Mouse (Mus musculus) liver, postnatal 0 days (tissue): ENCODE measurements around the gene Gmip. TPM values are rescaled to one million over a fixed set of nuclear protein-coding genes. Genes with fewer than 3 reads are reported as not detected.

ENCODE experiments used
- ATAC-seq: fragments of 200-750 bp; cut with Nextera tagmentation; 2 replicates; pipeline ENCODE4 v1.8.0; 2017; ENCODE audit warnings: mild to moderate bottlenecking, moderate library complexity
- DNase-seq: peaks from one replicate; pipeline ENCODE4 v3.0.0-alpha.2; 2016
- H3K27ac ChIP-seq: fragments of 300-500 bp; sonication (generic); 2 replicates; pipeline ENCODE4 v1.5.1; 2014; ENCODE audit warnings: antibody characterized with exemption, moderate library complexity, mild to moderate bottlenecking, low read depth
- H3K27me3 ChIP-seq: fragments of 300-500 bp; sonication (generic); 2 replicates; pipeline ENCODE4 v1.6.1; 2014; ENCODE audit warnings: low read length, control low read depth, mixed read lengths; ENCODE audit not compliant: insufficient read depth
- H3K36me3 ChIP-seq: fragments of 300-500 bp; sonication (generic); replicated peaks from 2 replicates; pipeline ENCODE4 v1.6.1; 2014; ENCODE audit warnings: mild to moderate bottlenecking, control low read depth, low read length, moderate library complexity, mixed read lengths; ENCODE audit not compliant: insufficient read depth
- H3K4me1 ChIP-seq: fragments of 300-500 bp; sonication (generic); 2 replicates; pipeline ENCODE4 v1.6.1; 2014; ENCODE audit warnings: antibody characterized with exemption, mild to moderate bottlenecking, control low read depth; ENCODE audit not compliant: insufficient read depth
- H3K4me2 ChIP-seq: fragments of 300-500 bp; sonication (generic); 2 replicates; pipeline ENCODE4 v1.6.1; 2014; ENCODE audit warnings: low read depth, mild to moderate bottlenecking, low read length, moderate library complexity, mixed read lengths
- H3K4me3 ChIP-seq: fragments of 300-500 bp; sonication (generic); 2 replicates; pipeline ENCODE4 v1.5.1; 2014; ENCODE audit warnings: low read depth, low read length
- H3K9ac ChIP-seq: fragments of 300-500 bp; sonication (generic); replicated peaks from 2 replicates; pipeline ENCODE4 v1.6.1; 2014; ENCODE audit warnings: mild to moderate bottlenecking, moderate library complexity
- H3K9me3 ChIP-seq: fragments of 300-500 bp; sonication (generic); 2 replicates; pipeline ENCODE4 v1.6.1; 2016; ENCODE audit warnings: mild to moderate bottlenecking, control low read depth, low read length, mixed read lengths
- CTCF ChIP-seq: sonication (generic); IDR thresholded peaks from 2 replicates; pipeline ENCODE4 v1.5.1; 2016; ENCODE audit warnings: antibody characterized with exemption, low read depth
- EP300 ChIP-seq: IDR thresholded peaks from 2 replicates; pipeline ENCODE4 v1.6.1; 2016; ENCODE audit warnings: antibody characterized with exemption, low read depth, mild to moderate bottlenecking
- WGBS: fragments of 180-500 bp; shearing (Covaris S2); extraction: QIAGEN DNeasy Blood & Tissue Kit; methylation state at CpG from one replicate; pipeline ENCODE4 v1.1.7; 2014; ENCODE audit not compliant: insufficient replicate concordance; 5-methylcytosine and 5-hydroxymethylcytosine counted together
- polyA plus RNA-seq: library from polyadenylated mRNA; unstranded; fragments of >200 nt; fragmentation: Nextera tagmentation; extraction: Ambion mirVana; gene quantifications from 2 replicates; pipeline ENCODE4 v1.2.1, GENCODE M21; 2015

Gene Gmip
- polyA plus RNA-seq, 1 experiment from 2014 or later, result 7.4 TPM

DNA sequence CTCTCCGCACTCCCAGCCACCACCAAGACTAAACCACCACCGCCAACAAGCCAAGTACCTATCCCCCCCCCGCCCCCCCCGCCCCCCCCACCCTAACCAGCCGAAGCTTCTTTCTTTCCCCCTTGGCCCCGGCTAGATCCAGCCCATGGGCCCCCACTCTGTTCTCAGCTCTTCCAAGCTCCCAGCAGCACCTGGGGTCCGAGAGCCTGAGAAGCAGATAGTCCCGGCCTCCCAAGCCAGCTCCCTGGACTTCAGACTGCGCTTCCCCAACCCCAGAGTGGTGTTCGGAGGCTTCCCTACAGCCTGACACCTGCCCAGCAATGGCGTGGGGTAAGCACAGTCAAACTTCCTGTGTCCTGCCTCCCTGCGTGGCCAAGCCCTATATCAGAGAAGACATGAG is 31.4 kb upstream of the Gmip start:
- no peak for DNase-seq
- H3K9ac ChIP-seq, result no peak overlapping the region
- no peaks in the 10 kb centered on the region for H3K36me3 ChIP-seq
- no peaks in the 10 kb centered on the region for H3K27me3 ChIP-seq
- peaks cover 13% of the 10 kb centered on the region for H3K4me1 ChIP-seq
- TF ChIP-seq CTCF, result no peak
- no peak for TF ChIP-seq EP300
- no peaks in the 10 kb centered on the region for H3K9me3 ChIP-seq
- no peak overlapping the region for H3K4me2 ChIP-seq
- H3K4me3 ChIP-seq, result no peak overlapping the region
- 61% methylated on average over 11 of the region's 12 CpGs for WGBS
- no peak overlapping the region for H3K27ac ChIP-seq
- no peak for ATAC-seq

DNA sequence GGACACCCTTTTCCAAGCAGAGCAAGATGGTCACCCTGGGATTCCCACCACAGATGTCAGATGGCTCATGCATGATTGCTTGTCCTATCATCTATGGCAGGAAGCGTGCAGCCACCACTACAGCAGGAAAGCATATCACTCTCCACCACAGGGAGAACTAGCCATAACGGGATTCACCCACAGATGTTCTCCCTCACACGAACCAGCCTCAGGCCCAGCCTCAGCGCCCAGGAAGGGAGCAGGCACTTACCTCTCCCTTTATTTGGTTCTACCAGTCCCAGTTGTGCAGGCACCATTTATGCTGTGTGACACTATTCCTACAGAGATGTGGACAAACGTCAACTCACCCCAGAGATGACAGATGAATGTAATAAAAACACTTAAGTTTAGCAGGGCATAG is 19.4 kb upstream of the Gmip start:
- WGBS, result 55% methylated on average over 5 of the region's 5 CpGs
- TF ChIP-seq EP300 (no peak), CTCF (no peak)
- peak; percentile 7; the same call in 1 of the 2 replicates for ATAC-seq
- no peak overlapping the region for H3K4me2 ChIP-seq
- no peaks in the 10 kb centered on the region for H3K27me3 ChIP-seq
- DNase-seq, result no peak
- no peak overlapping the region for H3K9ac ChIP-seq
- no peak overlapping the region for H3K4me3 ChIP-seq
- H3K4me1 ChIP-seq, result peaks cover 24% of the 10 kb centered on the region
- no peak overlapping the region for H3K27ac ChIP-seq
- H3K36me3 ChIP-seq, result peaks cover 7% of the 10 kb centered on the region
- H3K9me3 ChIP-seq, result no peaks in the 10 kb centered on the region

DNA sequence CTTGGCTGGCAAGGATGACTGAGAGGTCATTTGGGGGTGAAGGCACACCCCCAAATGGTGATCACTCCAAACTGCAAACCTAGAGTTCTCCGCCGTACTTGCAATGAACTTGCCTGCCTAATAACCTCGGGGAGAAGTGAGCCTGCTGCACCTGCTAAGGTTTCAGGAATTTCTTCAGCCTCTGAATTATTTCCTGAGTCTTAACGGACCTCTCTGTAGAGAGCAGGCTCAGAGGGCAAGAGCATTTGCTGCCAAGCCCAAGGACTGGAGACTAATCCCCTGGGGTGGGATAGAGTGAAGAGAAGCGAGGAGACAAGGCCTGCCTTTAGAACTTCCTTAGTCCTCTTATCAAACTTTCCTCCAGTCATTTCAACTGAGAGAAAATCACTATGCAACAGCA is 18.7 kb upstream of the Gmip start:
- Histone ChIP-seq H3K27me3 (no peaks in the 10 kb centered on the region), H3K36me3 (peaks cover 12% of the 10 kb centered on the region), H3K4me1 (peaks cover 24% of the 10 kb centered on the region), H3K9ac (no peak overlapping the region), H3K9me3 (no peaks in the 10 kb centered on the region), H3K4me2 (peak overlapping the region; percentile 79), H3K27ac (peak overlapping the region; percentile 98), H3K4me3 (peak overlapping the region; percentile 98)
- DNase-seq, result no peak
- no peak for ATAC-seq
- 57% methylated on average over 5 of the region's 5 CpGs for WGBS
- no peak for TF ChIP-seq CTCF
- no peak for TF ChIP-seq EP300

DNA sequence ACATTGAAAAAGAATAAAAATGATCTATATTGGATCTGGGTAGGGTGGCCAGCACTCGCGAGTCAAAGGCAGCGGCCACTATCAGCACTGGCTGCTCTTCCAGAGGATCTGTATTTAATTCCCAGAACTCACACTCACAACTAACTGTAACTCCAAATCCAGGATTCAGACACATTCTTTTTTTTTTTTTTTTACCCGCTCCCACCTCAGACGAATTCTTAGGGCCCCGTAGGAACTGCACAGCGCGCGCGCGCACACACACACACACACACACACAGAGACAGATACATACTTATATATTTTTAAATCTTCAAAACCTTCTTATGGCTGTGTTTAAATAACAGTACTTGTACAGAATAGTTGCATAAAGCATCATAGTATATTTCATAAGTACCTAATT is 18.1 kb upstream of the Gmip start:
- DNase-seq (no peak), ATAC-seq (peak; percentile 22; the same call in 1 of the 2 replicates)
- Histone ChIP-seq H3K9ac (peak overlapping the region; percentile 94), H3K36me3 (peaks cover 18% of the 10 kb centered on the region), H3K27ac (peak overlapping the region; percentile 98), H3K27me3 (no peaks in the 10 kb centered on the region), H3K4me2 (peak overlapping the region; percentile 79), H3K4me3 (peak overlapping the region; percentile 98), H3K9me3 (no peaks in the 10 kb centered on the region), H3K4me1 (peaks cover 24% of the 10 kb centered on the region)
- WGBS, result 19% methylated on average over 11 of the region's 11 CpGs
- no peak for TF ChIP-seq EP300
- TF ChIP-seq CTCF, result no peak

DNA sequence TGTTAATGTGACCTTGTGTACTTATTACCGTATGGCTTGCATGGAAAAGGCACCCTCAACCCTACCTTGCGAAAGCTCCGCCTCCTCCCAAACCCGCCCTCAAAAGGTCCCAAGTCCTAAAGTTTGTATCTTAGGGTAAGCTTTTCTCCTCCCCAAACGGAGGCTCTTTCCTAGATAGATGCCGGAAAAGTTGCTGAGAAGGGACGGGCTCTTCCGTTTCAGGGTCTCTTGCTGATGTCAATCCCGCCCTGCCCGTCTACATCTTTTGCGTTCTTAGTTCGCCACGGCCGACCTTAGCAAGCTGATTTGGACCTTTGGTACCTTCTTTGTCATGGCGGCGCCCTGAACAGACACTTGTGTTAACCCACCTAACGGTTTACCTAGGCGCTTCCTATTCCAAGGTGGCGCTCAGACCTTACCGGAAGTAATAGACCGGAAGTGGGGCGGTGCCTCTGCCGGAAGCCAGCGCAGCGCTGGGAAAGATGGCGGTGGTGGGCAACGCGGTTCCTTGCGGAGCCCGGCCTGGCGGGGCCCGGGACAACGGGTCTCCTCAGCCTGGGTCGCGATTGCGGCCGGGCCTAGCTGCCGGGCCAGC is 17.6 kb upstream of the Gmip start, which contains the start of the genes Atp13a1 and Zfp866:
Gene Atp13a1, plus strand, starts transcription at position 391 of the 595 bp plus-strand sequence.
Gene Zfp866, minus strand, starts transcription at position 406 of the 595 bp plus-strand sequence.
- Histone ChIP-seq H3K4me3 (peak within 1 kb of the TSS; percentile 98), H3K9me3 (no peaks in the 10 kb centered on the region), H3K9ac (peak within 1 kb of the TSS; percentile 94), H3K4me1 (peaks cover 24% of the 10 kb centered on the region), H3K27me3 (no peaks in the 10 kb centered on the region), H3K4me2 (peak within 1 kb of the TSS; percentile 79), H3K36me3 (peaks cover 22% of the 10 kb centered on the region), H3K27ac (peak within 1 kb of the TSS; percentile 98)
- TF ChIP-seq CTCF (no peak), EP300 (peak; percentile 51; the same call in 1 of the 2 replicates)
- peak; percentile 93 for DNase-seq
- peak; percentile 96 for ATAC-seq
- 0% methylated on average over 38 of the region's 38 CpGs for WGBS

DNA sequence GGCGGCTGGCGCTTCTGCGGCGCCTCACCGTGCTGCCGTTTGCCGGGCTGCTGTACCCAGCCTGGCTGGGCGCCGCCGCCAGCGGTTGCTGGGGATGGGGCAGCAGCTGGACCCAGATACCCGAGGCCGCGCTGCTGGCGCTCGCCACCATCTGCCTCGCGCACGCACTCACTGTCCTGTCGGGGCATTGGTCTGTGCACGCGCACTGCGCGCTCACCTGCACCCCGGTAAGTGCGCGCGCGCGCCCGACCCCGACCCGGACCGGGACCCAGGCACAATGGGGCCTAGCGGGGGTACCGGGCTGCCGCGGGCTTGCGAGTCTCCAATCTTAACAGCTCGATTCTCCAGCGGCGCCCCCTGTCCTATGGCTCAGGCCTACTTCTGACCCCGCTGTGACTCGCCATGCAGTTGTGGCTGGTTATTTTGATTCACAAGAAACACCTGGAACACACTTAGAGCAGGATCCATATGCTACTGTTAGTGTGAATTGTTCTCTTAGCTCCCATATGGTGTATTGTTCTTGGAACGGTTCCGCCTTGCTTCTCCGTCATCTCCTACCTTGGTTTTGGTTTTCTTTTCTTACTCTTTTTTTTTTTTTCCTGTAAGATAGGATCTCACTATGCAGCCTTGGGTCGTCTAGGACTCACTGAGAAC is 16.9 kb upstream of the Gmip start:
- Histone ChIP-seq H3K9ac (peak overlapping the region; percentile 94), H3K4me2 (peak overlapping the region; percentile 79), H3K4me1 (peaks cover 24% of the 10 kb centered on the region), H3K27ac (peak overlapping the region; percentile 98), H3K9me3 (no peaks in the 10 kb centered on the region), H3K4me3 (peak overlapping the region; percentile 98), H3K27me3 (no peaks in the 10 kb centered on the region), H3K36me3 (peaks cover 28% of the 10 kb centered on the region)
- DNase-seq (peak; percentile 74), ATAC-seq (peak; percentile 64)
- 3% methylated on average over 44 of the region's 48 CpGs for WGBS
- TF ChIP-seq EP300, result no peak
- TF ChIP-seq CTCF, result 0 out of 2 replicates have a peak, but pooled peaks have one; percentile 11
